Mouse (Mus musculus): ENCODE results near the gene Ctbp1.

DNA sequence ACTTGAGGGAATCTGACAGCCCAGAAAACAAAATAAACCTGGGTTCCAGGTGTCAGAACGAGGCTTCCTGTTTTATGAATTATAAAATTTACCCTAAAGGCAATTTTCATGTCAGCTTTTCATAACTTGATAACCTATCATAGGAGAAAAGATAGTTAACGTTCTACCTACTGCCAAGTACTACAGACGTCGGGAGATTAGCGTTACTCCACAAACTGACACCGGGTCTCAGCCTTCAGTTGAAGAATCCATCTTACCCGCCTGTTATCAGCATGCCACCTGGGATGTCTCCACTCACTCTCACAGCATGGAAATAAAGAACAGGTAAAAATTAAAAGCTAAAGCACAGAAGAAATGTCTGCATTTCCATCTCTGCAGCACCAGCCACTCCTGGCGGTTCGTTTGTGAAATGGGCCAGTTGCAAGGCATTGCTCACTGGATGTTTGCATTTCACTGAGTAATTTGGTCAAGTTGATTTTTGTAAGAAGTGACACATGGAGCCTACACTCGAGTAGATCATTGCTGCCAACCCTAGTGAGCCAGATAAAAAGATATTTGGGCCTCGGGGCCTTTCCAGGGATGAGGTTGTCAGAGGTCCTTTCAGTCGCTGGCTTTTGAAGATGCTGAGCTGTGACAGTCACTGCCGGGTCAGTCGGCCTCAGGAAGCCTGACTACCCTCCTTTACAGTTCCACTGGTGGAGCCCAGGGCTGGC, 66.1 kb downstream of the Ctbp1 start:
- TF ChIP-seq POLR2A (IDR thresholded peaks at IDR 0.05; ENCODE audit: control insufficient read depth, low read depth, low read length) (no peak), CTCF (IDR thresholded peaks at IDR 0.05; ENCODE audit: control insufficient read depth, insufficient read depth, insufficient replicate concordance, low read depth, low read length) (no peak)
